Mouse (Mus musculus): ENCODE results near the gene Ccdc114. TPM values are rescaled to one million over a fixed set of nuclear protein-coding genes. Genes with fewer than 3 reads are reported as not detected.
A peak's percentile ranks its signal among the peaks of the same experiment; 100 is the strongest.
"Not testable (repeated sequence)": the region's sequence is repeated elsewhere in the genome, so short reads cannot be mapped to it uniquely, and the experiment has no call there.

The Ccdc114 gene
- 2.4 and 3.5 TPM in 2 replicates for polyA plus RNA-seq (2016; fragmentation: Nextera tagmentation; extraction: Ambion mirVana)

- WGBS = 3% methylated on average over 24 of the region's 24 CpGs
- H3K9ac ChIP-seq = peak within 1 kb of the TSS; percentile 64
- H3K27ac ChIP-seq (ENCODE audit: poor library complexity, severe bottlenecking) = peak within 1 kb of the TSS; percentile 90
- H3K36me3 ChIP-seq = no peaks in the 10 kb centered on the region
- peaks cover 16% of the 10 kb centered on the region for H3K9me3 ChIP-seq (replicated peaks)
- peaks cover 41% of the 10 kb centered on the region for H3K4me1 ChIP-seq (replicated peaks)
- H3K4me2 ChIP-seq = peak within 1 kb of the TSS; percentile 71
- ATAC-seq (ENCODE audit: insufficient number of reproducible peaks, low FRiP score) = peak; percentile 71
- H3K4me3 ChIP-seq = peak within 1 kb of the TSS; percentile 51
- H3K27me3 ChIP-seq (replicated peaks) = peaks cover 20% of the 10 kb centered on the region
These were observed at the start of gene Ccdc114 for GRCm38 (mm10) chr7:45923762-45924428. Gene Ccdc114 (plus strand): TSS chr7:45924072.

- H3K27me3 ChIP-seq (replicated peaks) = peaks cover 2% of the 10 kb centered on the region
- H3K4me1 ChIP-seq (replicated peaks) = peaks cover 17% of the 10 kb centered on the region
- peaks cover 75% of the 10 kb centered on the region for H3K36me3 ChIP-seq
- H3K27ac ChIP-seq (ENCODE audit: poor library complexity, severe bottlenecking) = no peak overlapping the region
- H3K4me3 ChIP-seq = no peak overlapping the region
- no peak overlapping the region for H3K4me2 ChIP-seq
- 94% methylated on average over 7 of the region's 7 CpGs for WGBS
- ATAC-seq (ENCODE audit: insufficient number of reproducible peaks, low FRiP score) = no peak
- no peaks in the 10 kb centered on the region for H3K9me3 ChIP-seq (replicated peaks)
- no peak overlapping the region for H3K9ac ChIP-seq
These were observed 47.0 kb upstream of the Ccdc114 start for GRCm38 (mm10) chr7:45876895-45877294.

GRCm38 (mm10) chr7:45878278-45878677, 45.6 kb upstream of the Ccdc114 start, which contains the start of gene Grin2d:
Gene Grin2d (minus strand): TSS chr7:45878378.
- peaks cover 17% of the 10 kb centered on the region for H3K4me1 ChIP-seq (replicated peaks)
- not testable (repeated sequence) for ATAC-seq (ENCODE audit: insufficient number of reproducible peaks, low FRiP score); H3K9ac ChIP-seq; H3K27me3 ChIP-seq (replicated peaks); H3K9me3 ChIP-seq (replicated peaks); H3K4me2 ChIP-seq; H3K4me3 ChIP-seq; H3K27ac ChIP-seq (ENCODE audit: poor library complexity, severe bottlenecking)
- 83% methylated on average over 1 of the region's 1 CpGs for WGBS
- peaks cover 88% of the 10 kb centered on the region for H3K36me3 ChIP-seq

- Histone ChIP-seq H3K4me3 (no peak overlapping the region), H3K4me1 (replicated peaks) (no peaks in the 10 kb centered on the region), H3K4me2 (no peak overlapping the region), H3K9ac (no peak overlapping the region), H3K27me3 (replicated peaks) (no peaks in the 10 kb centered on the region), H3K36me3 (peaks cover 97% of the 10 kb centered on the region), H3K9me3 (replicated peaks) (no peaks in the 10 kb centered on the region), H3K27ac (ENCODE audit: poor library complexity, severe bottlenecking) (no peak overlapping the region)
- ATAC-seq (ENCODE audit: insufficient number of reproducible peaks, low FRiP score) = no peak
- 95% methylated on average over 4 of the region's 4 CpGs for WGBS
These were observed 43.3 kb upstream of the Ccdc114 start for GRCm38 (mm10) chr7:45880531-45880930.

- H3K27ac ChIP-seq (ENCODE audit: poor library complexity, severe bottlenecking) = no peak overlapping the region
- 90% methylated on average over 2 of the region's 2 CpGs for WGBS
These were observed 42.9 kb upstream of the Ccdc114 start for GRCm38 (mm10) chr7:45881011-45881410.

GRCm38 (mm10) chr7:45887246-45887645, 36.6 kb upstream of the Ccdc114 start:
- Histone ChIP-seq H3K4me1 (replicated peaks) (no peaks in the 10 kb centered on the region), H3K9me3 (replicated peaks) (no peaks in the 10 kb centered on the region), H3K27me3 (replicated peaks) (no peaks in the 10 kb centered on the region), H3K27ac (ENCODE audit: poor library complexity, severe bottlenecking) (no peak overlapping the region), H3K4me3 (no peak overlapping the region), H3K9ac (no peak overlapping the region), H3K4me2 (no peak overlapping the region), H3K36me3 (peaks cover 33% of the 10 kb centered on the region)
- ATAC-seq (ENCODE audit: insufficient number of reproducible peaks, low FRiP score) = 0 out of 2 replicates have a peak, but pooled peaks have one; percentile 3
- 34% methylated on average over 3 of the region's 3 CpGs for WGBS

More at GRCm38 (mm10) chr7:45881011-45881410, 42.9 kb upstream of the Ccdc114 start:
- Histone ChIP-seq H3K4me1 (replicated peaks) (no peaks in the 10 kb centered on the region), H3K27me3 (replicated peaks) (no peaks in the 10 kb centered on the region), H3K9me3 (replicated peaks) (no peaks in the 10 kb centered on the region), H3K4me2 (no peak overlapping the region), H3K36me3 (peaks cover 92% of the 10 kb centered on the region), H3K9ac (no peak overlapping the region), H3K4me3 (no peak overlapping the region)
- ATAC-seq (ENCODE audit: insufficient number of reproducible peaks, low FRiP score) = no peak

- H3K27ac ChIP-seq (ENCODE audit: poor library complexity, severe bottlenecking) = no peak overlapping the region
- no peaks in the 10 kb centered on the region for H3K27me3 ChIP-seq (replicated peaks)
- WGBS = 81% methylated on average over 2 of the region's 2 CpGs
- no peaks in the 10 kb centered on the region for H3K4me1 ChIP-seq (replicated peaks)
- H3K36me3 ChIP-seq = no peaks in the 10 kb centered on the region
- ATAC-seq (ENCODE audit: insufficient number of reproducible peaks, low FRiP score) = no peak
- no peak overlapping the region for H3K4me2 ChIP-seq
- H3K4me3 ChIP-seq = no peak overlapping the region
- no peaks in the 10 kb centered on the region for H3K9me3 ChIP-seq (replicated peaks)
- H3K9ac ChIP-seq = no peak overlapping the region
These were observed 31.2 kb upstream of the Ccdc114 start for GRCm38 (mm10) chr7:45892651-45893050.

- ATAC-seq (ENCODE audit: insufficient number of reproducible peaks, low FRiP score) = peak; percentile 2; the same call in 1 of the 2 replicates
- H3K27ac ChIP-seq (ENCODE audit: poor library complexity, severe bottlenecking) = no peak overlapping the region
These were observed 27.8 kb upstream of the Ccdc114 start for GRCm38 (mm10) chr7:45895931-45896516.

GRCm38 (mm10) chr7:45896517-45897257, 27.2 kb upstream of the Ccdc114 start, which contains the start of the genes Syngr4 and Tmem143:
Gene Syngr4 (minus strand): TSS chr7:45896714.
Gene Tmem143 (plus strand): TSS chr7:45896941.
- H3K4me2 ChIP-seq = peak within 1 kb of the TSS; percentile 81
- peak within 1 kb of the TSS; percentile 53 for H3K4me3 ChIP-seq
- 0 out of 2 replicates have a peak, but pooled peaks cover 3% of the 10 kb centered on the region for H3K4me1 ChIP-seq (replicated peaks)
- ATAC-seq (ENCODE audit: insufficient number of reproducible peaks, low FRiP score) = peak; percentile 90
- no peaks in the 10 kb centered on the region for H3K9me3 ChIP-seq (replicated peaks)
- H3K9ac ChIP-seq = peak within 1 kb of the TSS; percentile 82
- H3K27me3 ChIP-seq (replicated peaks) = no peaks in the 10 kb centered on the region
- no peaks in the 10 kb centered on the region for H3K36me3 ChIP-seq
- H3K27ac ChIP-seq (ENCODE audit: poor library complexity, severe bottlenecking) = peak within 1 kb of the TSS; percentile 50
- under 1% methylated on average over 40 of the region's 40 CpGs for WGBS

More at GRCm38 (mm10) chr7:45895931-45896516, 27.8 kb upstream of the Ccdc114 start:
- Histone ChIP-seq H3K4me3 (peak overlapping the region; percentile 15), H3K4me2 (peak overlapping the region; percentile 81), H3K4me1 (replicated peaks) (0 out of 2 replicates have a peak, but pooled peaks cover 3% of the 10 kb centered on the region), H3K36me3 (no peaks in the 10 kb centered on the region), H3K9ac (no peak overlapping the region), H3K27me3 (replicated peaks) (no peaks in the 10 kb centered on the region), H3K9me3 (replicated peaks) (no peaks in the 10 kb centered on the region)
- 66% methylated on average over 6 of the region's 6 CpGs for WGBS

- 2% methylated on average over 19 of the region's 19 CpGs for WGBS
- H3K36me3 ChIP-seq = no peaks in the 10 kb centered on the region
These were observed 26.6 kb upstream of the Ccdc114 start for GRCm38 (mm10) chr7:45897258-45897757.

More at GRCm38 (mm10) chr7:45897258-45897757, 26.6 kb upstream of the Ccdc114 start:
- H3K27me3 ChIP-seq (replicated peaks) = no peaks in the 10 kb centered on the region
- peak overlapping the region; percentile 82 for H3K9ac ChIP-seq
- peak overlapping the region; percentile 81 for H3K4me2 ChIP-seq
- 0 out of 2 replicates have a peak, but pooled peaks cover 3% of the 10 kb centered on the region for H3K4me1 ChIP-seq (replicated peaks)
- ATAC-seq (ENCODE audit: insufficient number of reproducible peaks, low FRiP score) = peak; percentile 60
- peak overlapping the region; percentile 50 for H3K27ac ChIP-seq (ENCODE audit: poor library complexity, severe bottlenecking)
- no peaks in the 10 kb centered on the region for H3K9me3 ChIP-seq (replicated peaks)
- H3K4me3 ChIP-seq = peak overlapping the region; percentile 53
